Mouse (Mus musculus) CH12.LX (cell line): Measurements from ENCODE around the gene Cbx1.

Experiments used
- CHD1 ChIP-seq: IDR thresholded peaks from 2 replicates; pipeline ENCODE4 v1.6.1; 2012; ENCODE audit warnings: low read depth, low read length, improper control_type of control experiment, inconsistent platforms
- CTCF ChIP-seq, 2 experiments: IDR thresholded peaks in 1 of 2; conservative IDR thresholded peaks in 1 of 2; 2 replicates each; pipeline ENCODE4 v1.5.1; 2011 to 2012; ENCODE audit warnings: low read depth in 2 of 2, low read length in 2 of 2, improper control_type of control experiment in 1 of 2, inconsistent platforms in 1 of 2, mild to moderate bottlenecking in 1 of 2, moderate library complexity in 1 of 2
- E2F4 ChIP-seq: IDR thresholded peaks from 2 replicates; pipeline ENCODE4 v1.6.1; 2011; ENCODE audit warnings: low read depth, low read length, improper control_type of control experiment; ENCODE audit not compliant: insufficient replicate concordance
- IRF4 ChIP-seq: IDR thresholded peaks from 2 replicates; pipeline ENCODE4 v1.6.1; 2014; ENCODE audit warnings: low read depth, mild to moderate bottlenecking, inconsistent platforms, low read length, improper control_type of control experiment
- MAFK ChIP-seq: IDR thresholded peaks from 2 replicates; pipeline ENCODE4 v1.6.1; 2011; ENCODE audit warnings: low read length, improper control_type of control experiment; ENCODE audit not compliant: insufficient replicate concordance
- POLR2A ChIP-seq: IDR thresholded peaks from 2 replicates; pipeline ENCODE4 v1.6.1; 2011; ENCODE audit warnings: low read depth, mild to moderate bottlenecking, improper control_type of control experiment, low read length
- SIN3A ChIP-seq: IDR thresholded peaks from 2 replicates; pipeline ENCODE4 v1.6.1; 2012; ENCODE audit warnings: low read length, improper control_type of control experiment, inconsistent platforms
- UBTF ChIP-seq: IDR thresholded peaks from 2 replicates; pipeline ENCODE4 v1.6.1; 2012; ENCODE audit warnings: low read depth, mild to moderate bottlenecking, inconsistent platforms, low read length, improper control_type of control experiment, moderate library complexity
- USF1 ChIP-seq: IDR thresholded peaks from 2 replicates; pipeline ENCODE4 v1.6.1; 2014; ENCODE audit warnings: low read depth, mild to moderate bottlenecking, inconsistent platforms, low read length, improper control_type of control experiment

DNA sequence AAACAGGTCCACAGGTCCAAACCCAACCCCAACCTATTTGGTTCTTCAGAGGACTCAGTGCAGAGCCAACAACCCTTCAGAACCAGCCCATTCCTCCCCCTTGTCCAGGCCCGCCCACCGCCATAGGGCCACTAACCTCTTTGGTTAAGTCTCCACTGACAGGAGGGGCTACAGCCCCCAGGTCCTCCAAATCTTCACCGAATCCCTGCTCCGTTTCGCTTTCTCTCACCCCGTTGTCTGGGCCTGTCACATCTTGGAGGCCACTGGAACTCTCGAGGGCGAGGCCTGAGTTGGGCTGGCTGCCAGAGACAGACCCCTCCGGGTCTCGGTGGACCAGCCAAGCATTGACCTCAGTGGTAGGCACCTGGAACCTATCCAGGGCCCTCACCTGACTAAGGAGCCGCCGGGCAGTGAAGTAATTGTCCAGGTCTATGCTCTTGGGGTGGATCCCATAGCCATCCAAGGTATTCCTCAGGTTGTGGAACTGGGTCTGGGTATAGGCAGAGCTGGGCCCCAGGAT is 38.2 kb downstream of the Cbx1 start:
- TF ChIP-seq SIN3A (no peak), CHD1 (no peak), CTCF (conservative IDR thresholded peaks at IDR 0.05 in 1 of 2, IDR thresholded peaks at IDR 0.05 in 1 of 2; ENCODE audit: low read depth in 2 of 2, low read length in 2 of 2) (no peak), UBTF (no peak), POLR2A (no peak), USF1 (no peak), MAFK (no peak), E2F4 (no peak), IRF4 (no peak)
